Mouse (Mus musculus): ENCODE measurements around the gene Fjx1. TPM values are rescaled to one million over a fixed set of nuclear protein-coding genes. Genes with fewer than 3 reads are reported as not detected.

The Fjx1 gene
- polyA plus RNA-seq (2014; fragmentation: Illumina TruSeq; extraction: RNeasy Lipid Tissue Mini Kit (QIAGEN cat#74804); ENCODE audit: low read depth, low replicate concordance): 0.18 TPM

DNA sequence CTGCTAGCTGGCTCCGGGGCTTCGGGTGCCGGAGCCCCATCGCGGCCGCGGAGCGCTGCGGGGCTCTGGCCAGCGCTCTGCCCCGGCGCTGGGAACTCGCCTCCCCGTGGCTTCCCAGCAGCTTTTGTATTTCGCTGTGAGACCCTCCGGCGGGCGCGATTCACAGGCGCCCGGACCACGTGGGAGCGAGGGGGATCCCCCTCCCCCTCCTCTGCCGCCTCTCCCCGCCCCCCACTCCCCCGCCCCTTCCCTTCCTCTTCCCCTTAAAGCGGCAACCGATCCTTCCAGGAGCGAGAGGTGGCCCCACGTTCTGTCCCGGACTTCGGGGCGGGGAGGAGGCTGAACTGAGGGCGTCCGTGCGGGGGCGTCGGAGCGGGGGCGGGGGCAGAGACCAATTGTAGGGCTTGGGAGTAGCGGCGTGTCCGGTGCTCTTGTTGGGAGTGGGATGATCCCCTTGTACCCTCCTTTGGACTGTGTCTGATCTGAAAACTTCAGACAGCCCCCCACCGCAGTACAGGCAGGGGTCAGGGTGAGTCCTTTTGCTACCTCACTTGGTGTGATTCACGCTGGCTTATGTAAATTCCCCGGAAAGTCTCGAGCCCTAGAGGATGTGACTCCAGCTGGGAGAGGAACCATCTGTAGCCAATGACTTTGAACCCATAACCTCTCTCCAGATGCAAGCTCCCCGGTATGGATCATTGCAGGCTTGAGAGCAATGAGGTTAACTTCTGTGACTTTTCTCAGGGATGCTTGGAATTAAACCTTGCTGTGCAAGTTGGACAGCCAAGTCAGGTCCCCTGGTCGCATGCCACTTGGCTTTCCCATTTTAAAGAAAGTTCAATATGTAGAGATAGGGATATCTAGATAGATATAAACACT is at the start of gene Fjx1:
Gene Fjx1, minus strand, starts transcription at position 829 of the 879 bp plus-strand sequence.

GRCm38 (mm10) chr2:102407363-102408184 is 44.7 kb downstream of the Fjx1 start, which contains the start of gene Trim44:
TSS of gene Trim44 (minus strand) at chr2:102407828.

Other genes with a start within 250 kb of the Fjx1 start
- 44.8 TPM for gene Trim44, start 44.7 kb downstream of the Fjx1 start, polyA plus RNA-seq (2014; fragmentation: Illumina TruSeq; extraction: RNeasy Lipid Tissue Mini Kit (QIAGEN cat#74804); ENCODE audit: low read depth, low replicate concordance)
- gene Pamr1, start 97.5 kb upstream of the Fjx1 start, polyA plus RNA-seq (2014; fragmentation: Illumina TruSeq; extraction: RNeasy Lipid Tissue Mini Kit (QIAGEN cat#74804); ENCODE audit: low read depth, low replicate concordance): 0.66 TPM
- 14.5 TPM for gene Slc1a2, start 206.2 kb upstream of the Fjx1 start, polyA plus RNA-seq (2014; fragmentation: Illumina TruSeq; extraction: RNeasy Lipid Tissue Mini Kit (QIAGEN cat#74804); ENCODE audit: low read depth, low replicate concordance)

Measured in testis, adult 10 weeks (tissue).